Comparison of ENCODE assay signal across 16 mouse cellular contexts in genomic region chr2:71805611-71806567, GRCm38 (mm10).
A peak's percentile ranks its signal among the peaks of the same experiment; 100 is the strongest.
DNase-seq lines count a peak whose midpoint lies in the region; ATAC-seq and TF ChIP-seq lines count a peak whose summit lies in the region.
"Had no signal": no experiment of that assay in that cellular context is flagged by ENCODE, and none has a peak within 500 bp of the region (broad histone marks: within the 10 kb centered on the region; RNA-seq: fewer than 3 reads in every experiment).

No protein-coding gene starts in this region.

- ATAC-seq in kidney, embryonic 16.5 days (ENCODE audit: low FRiP score, low TSS enrichment), result no peak
- ATAC-seq: forebrain, embryonic 16.5 days; inflammation-experienced regulatory T-cells, adult 6 months had no signal

- H3K4me1 ChIP-seq in kidney, embryonic 16.5 days (ENCODE audit: insufficient read depth, low read length), result peaks cover 21% of the 10 kb centered on the region
- peaks cover 14% of the 10 kb centered on the region for H3K4me1 ChIP-seq in ES-Bruce4 (ENCODE audit: control insufficient read depth, insufficient read depth, low read length)
- peaks cover 52% of the 10 kb centered on the region for H3K4me1 ChIP-seq in small intestine, adult 2 months (ENCODE audit: control insufficient read depth, insufficient read depth, insufficient read length, low read length)

- H3K27me3 ChIP-seq in kidney, embryonic 16.5 days (ENCODE audit: insufficient read depth, low read length), result no peaks in the 10 kb centered on the region
- no peaks in the 10 kb centered on the region for H3K27me3 ChIP-seq in ES-Bruce4 (ENCODE audit: control insufficient read depth, insufficient read depth, low read length, poor library complexity, severe bottlenecking)
- H3K27me3 ChIP-seq in small intestine, adult 2 months (ENCODE audit: control insufficient read depth, insufficient read depth, low read length), result no peaks in the 10 kb centered on the region
- H3K27me3 ChIP-seq: embryonic facial prominence, embryonic 12.5 days had no signal

- TF ChIP-seq CTCF in ES-Bruce4 (IDR thresholded peaks at IDR 0.05; ENCODE audit: low read depth, low read length), result no peak
- TF ChIP-seq CTCF in small intestine, adult 2 months (IDR thresholded peaks at IDR 0.05; ENCODE audit: extremely low read depth, insufficient read length, insufficient replicate concordance, low read depth, low read length), result no peak

- H3K27ac ChIP-seq in kidney, embryonic 16.5 days (ENCODE audit: low read length), result peak overlapping the region; percentile 60
- peak overlapping the region; percentile 83 for H3K27ac ChIP-seq in ES-Bruce4 (ENCODE audit: insufficient read depth, low read length)
- H3K27ac ChIP-seq in small intestine, adult 2 months (ENCODE audit: insufficient read depth, low read depth, low read length), result peak overlapping the region; percentile 88
- H3K27ac ChIP-seq: embryonic facial prominence, embryonic 12.5 days; heart, adult 2 months; layer of hippocampus, adult 2 months; left cerebral cortex, adult 2 months; liver, embryonic 14.5 days had no signal

- no peak overlapping the region for H3K9ac ChIP-seq in kidney, embryonic 16.5 days (replicated peaks; ENCODE audit: low read length)
- H3K9ac ChIP-seq in ES-Bruce4 (ENCODE audit: low read depth, poor library complexity, severe bottlenecking), result peak overlapping the region; percentile 48
- H3K9ac ChIP-seq: embryonic facial prominence, embryonic 12.5 days; liver, embryonic 14.5 days had no signal

- no peak overlapping the region for H3K4me3 ChIP-seq in kidney, embryonic 16.5 days (ENCODE audit: low read length)
- no peak overlapping the region for H3K4me3 ChIP-seq in ES-Bruce4 (ENCODE audit: low read depth, low read length)
- no peak overlapping the region for H3K4me3 ChIP-seq in small intestine, adult 2 months (ENCODE audit: low read depth, low read length)
- H3K4me3 ChIP-seq: embryonic facial prominence, embryonic 12.5 days; heart, adult 2 months; layer of hippocampus, adult 2 months; left cerebral cortex, adult 2 months had no signal

- DNase-seq in kidney, adult 8-10 months, result no peak
- DNase-seq in ZHBTc4 (ENCODE audit: low read depth, low spot score), result peak; percentile 54
- DNase-seq in testis, postnatal 14 days (ENCODE audit: low spot score), result no peak
- no peak for DNase-seq in gastrocnemius, postnatal 25 days
- DNase-seq: adrenal gland, postnatal 25 days; cerebellum, adult 2 months; heart, adult 2 months had no signal

- WGBS in kidney, embryonic 16.5 days, result 69% methylated on average over 11 of the region's 11 CpGs
- 22% methylated on average over 11 of the region's 11 CpGs for WGBS in small intestine, adult 2 months

- TF ChIP-seq POLR2A in ES-Bruce4 (IDR thresholded peaks at IDR 0.05; ENCODE audit: insufficient read depth, low read length), result no peak
- no peak for TF ChIP-seq POLR2A in small intestine, adult 2 months (IDR thresholded peaks at IDR 0.05; ENCODE audit: low read depth, low read length)

- H3K36me3 ChIP-seq in kidney, embryonic 16.5 days (ENCODE audit: insufficient read depth, low read length), result no peaks in the 10 kb centered on the region
- no peaks in the 10 kb centered on the region for H3K36me3 ChIP-seq in ES-Bruce4 (ENCODE audit: control insufficient read depth, insufficient read depth, low read length, poor library complexity, severe bottlenecking)
- 0 out of 2 replicates have a peak, but pooled peaks cover 2% of the 10 kb centered on the region for H3K36me3 ChIP-seq in small intestine, adult 2 months (ENCODE audit: control insufficient read depth, insufficient read depth, low read length)
- H3K36me3 ChIP-seq: embryonic facial prominence, embryonic 12.5 days had no signal

- peak; percentile 82 for TF ChIP-seq EP300 in ES-Bruce4 (IDR thresholded peaks at IDR 0.05; ENCODE audit: insufficient read depth, low read depth, low read length)

- H3K4me2 ChIP-seq in kidney, embryonic 16.5 days (replicated peaks; ENCODE audit: low read depth, low read length), result no peak overlapping the region
- H3K4me2 ChIP-seq: embryonic facial prominence, embryonic 12.5 days had no signal

- H3K9me3 ChIP-seq in kidney, embryonic 16.5 days (ENCODE audit: low read length), result no peaks in the 10 kb centered on the region
- H3K9me3 ChIP-seq in ES-Bruce4 (replicated peaks; ENCODE audit: control insufficient read depth, insufficient read depth, low read length, poor library complexity, severe bottlenecking), result no peaks in the 10 kb centered on the region
- H3K9me3 ChIP-seq: embryonic facial prominence, embryonic 12.5 days had no signal
